Mouse (Mus musculus) lung, postnatal 0 days (tissue): ENCODE measurements at regions not wholly inside any gene's neighbourhood (a gene's known extent, or its start where the extent isn't known, plus 50 kb on each side); places are given as distances from the start of the nearest gene placed in this dataset.

Experiments used
- ATAC-seq: fragments of 200-750 bp; cut with Nextera tagmentation; 2 replicates; pipeline ENCODE4 v1.8.0; 2017; ENCODE audit warnings: moderate library complexity
- DNase-seq: peaks from one replicate; pipeline ENCODE4 v3.0.0-alpha.2; 2016; ENCODE audit warnings: low spot score
- H3K27ac ChIP-seq: fragments of 300-500 bp; sonication (generic); 2 replicates; pipeline ENCODE4 v1.5.1; 2014; ENCODE audit warnings: antibody characterized with exemption, mild to moderate bottlenecking, low read length, mixed read lengths
- H3K27me3 ChIP-seq: fragments of 300-500 bp; sonication (generic); replicated peaks from 2 replicates; pipeline ENCODE4 v1.6.1; 2014; ENCODE audit warnings: low read length, mixed read lengths; ENCODE audit not compliant: insufficient read depth
- H3K36me3 ChIP-seq: fragments of 300-500 bp; sonication (generic); 2 replicates; pipeline ENCODE4 v1.6.1; 2014; ENCODE audit warnings: low read length, mixed read lengths; ENCODE audit not compliant: insufficient read depth
- H3K4me1 ChIP-seq: fragments of 300-500 bp; sonication (generic); 2 replicates; pipeline ENCODE4 v1.6.1; 2014; ENCODE audit warnings: antibody characterized with exemption, low read depth, low read length, mixed read lengths; ENCODE audit not compliant: insufficient read depth
- H3K4me2 ChIP-seq: fragments of 300-500 bp; sonication (generic); replicated peaks from 2 replicates; pipeline ENCODE4 v1.6.1; 2014; ENCODE audit warnings: low read depth, mild to moderate bottlenecking, low read length, moderate library complexity, mixed read lengths
- H3K4me3 ChIP-seq: fragments of 300-500 bp; sonication (generic); 2 replicates; pipeline ENCODE4 v1.5.1; 2014; ENCODE audit warnings: low read depth, low read length
- H3K9ac ChIP-seq: fragments of 300-500 bp; sonication (generic); replicated peaks from 2 replicates; pipeline ENCODE4 v1.6.1; 2014; ENCODE audit warnings: low read depth, mild to moderate bottlenecking
- H3K9me3 ChIP-seq: fragments of 300-500 bp; sonication (generic); 2 replicates; pipeline ENCODE4 v1.6.1; 2016; ENCODE audit warnings: low read length, mixed read lengths
- CTCF ChIP-seq: IDR thresholded peaks from 2 replicates; pipeline ENCODE4 v1.5.1; 2016; ENCODE audit warnings: antibody characterized with exemption, mild to moderate bottlenecking
- EP300 ChIP-seq: IDR thresholded peaks from 2 replicates; pipeline ENCODE4 v1.6.1; 2016; ENCODE audit warnings: antibody characterized with exemption, mild to moderate bottlenecking, control low read depth
- WGBS: fragments of 180-500 bp; shearing (Covaris S2); extraction: QIAGEN DNeasy Blood & Tissue Kit; methylation state at CpG from one replicate; pipeline ENCODE4 v1.1.7; 2014; 5-methylcytosine and 5-hydroxymethylcytosine counted together

DNA sequence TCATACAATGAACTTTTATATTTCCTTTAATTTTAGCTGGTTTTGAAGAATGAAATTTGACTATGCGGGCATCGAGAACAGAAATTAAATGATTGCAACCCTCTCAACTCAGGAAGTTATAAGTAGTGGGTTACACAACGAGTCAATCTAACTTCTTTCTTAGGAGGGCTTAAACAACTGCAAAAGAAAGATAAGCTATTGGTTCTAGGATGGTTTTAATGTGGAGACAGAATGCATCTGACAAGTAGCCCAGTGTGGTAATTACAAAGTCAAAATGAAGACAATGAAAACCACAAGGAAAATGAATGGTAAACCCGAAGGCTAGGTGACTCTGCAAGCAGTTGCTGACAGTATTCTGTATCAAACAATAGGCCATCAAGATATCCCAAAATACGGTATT, 598.0 kb upstream of the Arid1b start:
- Histone ChIP-seq H3K9ac (no peak overlapping the region), H3K36me3 (no peaks in the 10 kb centered on the region), H3K4me2 (no peak overlapping the region), H3K9me3 (no peaks in the 10 kb centered on the region), H3K4me3 (no peak overlapping the region), H3K4me1 (no peaks in the 10 kb centered on the region), H3K27ac (no peak overlapping the region), H3K27me3 (no peaks in the 10 kb centered on the region)
- DNase-seq (no peak), ATAC-seq (no peak)
- WGBS, result 73% methylated on average over 5 of the region's 5 CpGs
- TF ChIP-seq CTCF, result no peak
- no peak for TF ChIP-seq EP300

DNA sequence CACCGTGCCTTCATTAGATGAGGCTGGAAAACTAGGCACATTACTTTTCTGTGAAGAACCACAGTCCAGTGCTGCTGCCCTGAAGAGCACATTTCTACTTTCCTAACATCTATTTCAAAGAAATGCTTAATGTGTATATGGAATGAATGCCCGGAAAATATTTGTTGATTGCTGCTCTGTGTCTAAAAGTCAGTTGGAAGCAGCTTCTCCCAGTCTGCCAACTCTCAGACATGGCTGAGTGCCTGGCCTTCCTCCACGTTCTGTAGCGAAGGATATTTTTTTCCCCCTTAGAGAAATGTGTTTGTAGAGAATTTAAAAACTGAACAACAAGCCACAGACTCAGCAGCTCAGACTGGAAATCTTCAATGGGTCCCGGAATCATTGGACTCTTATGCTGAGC, 576.4 kb upstream of the Arid1b start:
- H3K27ac ChIP-seq, result no peak overlapping the region
- H3K4me3 ChIP-seq, result no peak overlapping the region
- TF ChIP-seq EP300 (no peak), CTCF (no peak)
- no peaks in the 10 kb centered on the region for H3K36me3 ChIP-seq
- ATAC-seq, result no peak; the same call in 1 of the 2 replicates
- no peaks in the 10 kb centered on the region for H3K9me3 ChIP-seq
- H3K4me2 ChIP-seq, result no peak overlapping the region
- peak; percentile 52 for DNase-seq
- 50% methylated on average over 5 of the region's 5 CpGs for WGBS
- H3K27me3 ChIP-seq, result no peaks in the 10 kb centered on the region
- no peaks in the 10 kb centered on the region for H3K4me1 ChIP-seq
- H3K9ac ChIP-seq, result no peak overlapping the region

- Histone ChIP-seq H3K27me3 (no peaks in the 10 kb centered on the region), H3K27ac (no peak overlapping the region), H3K36me3 (no peaks in the 10 kb centered on the region), H3K4me1 (no peaks in the 10 kb centered on the region), H3K4me2 (no peak overlapping the region), H3K9me3 (no peaks in the 10 kb centered on the region), H3K4me3 (no peak overlapping the region), H3K9ac (no peak overlapping the region)
- WGBS, result 43% methylated on average over 6 of the region's 6 CpGs
- ATAC-seq, result no peak
- TF ChIP-seq EP300, result no peak
- TF ChIP-seq CTCF, result no peak
- DNase-seq, result no peak
Observed at GRCm38 (mm10) chr17:4424451-4425168, 569.5 kb upstream of the Arid1b start.

DNA sequence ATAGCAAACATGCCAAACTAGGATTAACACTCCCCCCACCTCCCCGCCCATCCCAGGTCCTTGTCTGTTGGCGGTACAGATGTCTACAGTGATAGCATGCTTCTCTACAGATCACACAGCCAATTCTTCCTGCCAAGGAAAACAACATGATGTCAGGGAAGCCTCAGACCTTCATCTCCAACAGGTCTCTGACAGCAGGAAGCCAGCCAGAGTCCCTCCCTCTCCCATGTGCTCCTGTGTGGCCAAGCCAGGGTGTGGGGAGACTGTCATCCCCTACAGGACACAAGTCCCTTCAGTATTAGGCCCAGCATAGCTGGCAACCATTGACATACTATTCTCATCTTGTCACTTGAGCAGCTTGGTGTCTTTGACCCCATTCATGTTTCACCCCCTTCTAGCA, 568.8 kb upstream of the Arid1b start:
- no peaks in the 10 kb centered on the region for H3K9me3 ChIP-seq
- no peaks in the 10 kb centered on the region for H3K27me3 ChIP-seq
- ATAC-seq, result no peak
- 36% methylated on average over 2 of the region's 2 CpGs for WGBS
- TF ChIP-seq CTCF, result no peak
- TF ChIP-seq EP300, result no peak
- no peaks in the 10 kb centered on the region for H3K4me1 ChIP-seq
- no peaks in the 10 kb centered on the region for H3K36me3 ChIP-seq
- no peak overlapping the region for H3K4me3 ChIP-seq
- H3K9ac ChIP-seq, result no peak overlapping the region
- H3K4me2 ChIP-seq, result no peak overlapping the region
- DNase-seq, result no peak
- H3K27ac ChIP-seq, result no peak overlapping the region

GRCm38 (mm10) chr17:4429036-4429435, 565.1 kb upstream of the Arid1b start:
- no peak for ATAC-seq
- WGBS, result 67% methylated on average over 2 of the region's 2 CpGs
- no peak overlapping the region for H3K4me2 ChIP-seq

DNA sequence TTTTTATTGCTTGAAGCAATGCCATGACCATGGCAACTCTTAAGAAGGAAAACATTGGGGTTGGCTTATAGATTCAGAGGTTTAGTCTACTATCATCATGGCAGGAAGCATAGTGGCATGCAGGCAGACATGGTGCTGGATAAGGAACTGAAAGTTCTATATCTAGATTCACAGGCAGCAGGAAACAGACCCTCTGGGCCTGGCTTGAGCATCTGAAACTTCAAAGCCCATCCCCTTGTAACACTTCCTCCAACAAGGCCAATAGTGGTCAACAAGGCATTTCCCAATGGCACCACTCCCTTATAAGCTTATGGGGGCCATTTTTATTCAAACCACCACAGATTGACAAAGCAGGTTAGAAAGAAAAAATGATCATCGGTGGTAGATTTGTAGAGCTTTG, 548.5 kb upstream of the Arid1b start:
- Histone ChIP-seq H3K9me3 (no peaks in the 10 kb centered on the region), H3K4me2 (no peak overlapping the region), H3K4me1 (no peaks in the 10 kb centered on the region), H3K27ac (no peak overlapping the region), H3K9ac (no peak overlapping the region), H3K4me3 (no peak overlapping the region), H3K36me3 (no peaks in the 10 kb centered on the region), H3K27me3 (no peaks in the 10 kb centered on the region)
- ATAC-seq (no peak), DNase-seq (no peak)
- TF ChIP-seq CTCF (no peak), EP300 (no peak)
- 97% methylated on average over 1 of the region's 1 CpGs for WGBS

More at GRCm38 (mm10) chr17:4429036-4429435, 565.1 kb upstream of the Arid1b start:
- no peaks in the 10 kb centered on the region for H3K9me3 ChIP-seq
- DNase-seq, result no peak
- H3K36me3 ChIP-seq, result no peaks in the 10 kb centered on the region
- no peak overlapping the region for H3K9ac ChIP-seq
- no peaks in the 10 kb centered on the region for H3K27me3 ChIP-seq
- no peaks in the 10 kb centered on the region for H3K4me1 ChIP-seq
- TF ChIP-seq CTCF (no peak), EP300 (no peak)
- H3K27ac ChIP-seq, result no peak overlapping the region
- no peak overlapping the region for H3K4me3 ChIP-seq

GRCm38 (mm10) chr17:4457491-4457890, 536.6 kb upstream of the Arid1b start:
- Histone ChIP-seq H3K9me3 (no peaks in the 10 kb centered on the region), H3K36me3 (no peaks in the 10 kb centered on the region), H3K9ac (no peak overlapping the region), H3K4me3 (no peak overlapping the region), H3K4me1 (no peaks in the 10 kb centered on the region), H3K4me2 (no peak overlapping the region), H3K27ac (no peak overlapping the region), H3K27me3 (no peaks in the 10 kb centered on the region)
- 71% methylated on average over 1 of the region's 1 CpGs for WGBS
- DNase-seq (no peak), ATAC-seq (no peak)
- TF ChIP-seq CTCF (no peak), EP300 (no peak)
